Mouse (Mus musculus) T-helper 17 cell (primary cell): ENCODE data around the gene Camkmt.

Experiments
- in situ Hi-C, 2 experiments: fragments of 300-600 bp; cut with MboI, MseI; formaldehyde crosslinking; loops; 1 replicate in 1 of 2; 2 replicates in 1 of 2; pipeline ENCODE4 v1.15.1; 2025; ENCODE audit warnings: high pct_unique_total_duplicates in 2 of 2

Gene Camkmt

DNA sequence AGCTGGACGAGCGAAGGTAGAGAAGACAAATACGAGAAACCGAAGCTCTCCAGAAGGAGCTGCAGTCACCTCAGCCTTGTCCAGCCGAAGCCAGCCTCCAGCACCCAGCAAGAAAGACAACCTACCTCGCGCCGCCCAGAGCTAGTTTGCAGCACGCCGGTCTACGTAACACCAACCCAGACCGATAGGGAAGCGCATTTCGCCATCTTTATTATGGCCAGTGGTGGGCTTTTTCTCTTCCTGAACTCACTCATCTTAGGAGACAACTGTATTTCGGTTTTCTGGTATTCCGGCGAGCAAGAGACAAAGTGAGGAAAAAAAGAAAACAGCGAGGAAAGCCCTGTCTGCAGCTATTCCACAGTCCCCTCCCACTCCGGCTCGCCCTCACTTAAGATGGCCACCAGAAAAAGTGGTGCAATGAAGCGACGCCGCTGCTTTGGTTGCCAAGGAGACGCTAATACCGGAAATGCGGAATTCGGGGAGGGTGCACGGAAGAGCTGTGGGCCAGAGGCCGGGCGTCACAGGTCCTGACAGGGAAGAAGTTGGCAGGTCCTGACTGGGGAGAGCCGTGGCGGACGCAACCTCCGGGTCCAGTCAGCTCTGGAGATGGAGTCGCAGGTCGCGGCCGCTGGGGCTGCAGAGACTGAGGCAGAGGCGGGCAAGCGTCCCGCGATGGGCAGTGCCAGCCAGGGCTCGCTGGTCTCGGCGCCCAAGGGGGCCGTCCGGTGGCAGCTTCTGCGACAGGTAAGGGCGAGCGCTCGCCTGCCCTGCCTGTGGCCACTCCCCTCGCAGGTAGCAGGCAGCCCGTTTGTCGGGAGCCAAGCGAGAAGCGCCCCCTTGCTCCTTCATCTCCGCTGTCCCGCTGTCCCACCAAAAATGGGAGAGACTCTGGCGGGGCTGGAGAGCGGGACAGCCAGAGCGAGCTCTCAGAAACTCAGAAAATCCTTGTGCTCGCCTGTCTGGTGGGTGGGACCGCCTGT is at the start of gene Camkmt, which contains the start of gene Prepl:
Gene Camkmt, plus strand, starts transcription at position 433 of the 980 bp plus-strand sequence.
Gene Prepl, minus strand, starts transcription at position 122 of the 980 bp plus-strand sequence.
- in situ Hi-C loops = loop anchor here in 1 of 2 experiments (10.0 kb wide), 1 partner anchor 236 kb away; no protein-coding TSS in a partner anchor

DNA sequence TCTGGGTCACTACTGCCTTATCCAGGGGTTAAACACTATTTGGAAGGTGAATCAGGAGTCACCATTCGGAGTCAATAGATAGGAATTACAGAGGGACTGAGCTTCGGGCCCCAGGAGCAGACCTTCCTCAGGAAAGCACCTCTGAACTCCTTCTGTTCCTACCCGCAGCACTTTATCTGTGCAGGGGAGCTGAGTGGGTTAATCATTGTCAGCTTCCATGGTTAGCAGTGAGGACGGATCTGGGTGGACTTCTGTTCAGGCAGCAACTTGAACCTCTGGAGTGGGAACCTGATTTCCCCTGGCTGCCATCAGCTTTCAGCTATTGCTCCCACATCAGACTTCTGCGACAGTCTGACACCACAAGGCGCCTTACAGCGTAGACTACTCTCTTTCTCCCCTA is 49.4 kb upstream of the Camkmt start:
- in situ Hi-C loops = no loop called here

DNA sequence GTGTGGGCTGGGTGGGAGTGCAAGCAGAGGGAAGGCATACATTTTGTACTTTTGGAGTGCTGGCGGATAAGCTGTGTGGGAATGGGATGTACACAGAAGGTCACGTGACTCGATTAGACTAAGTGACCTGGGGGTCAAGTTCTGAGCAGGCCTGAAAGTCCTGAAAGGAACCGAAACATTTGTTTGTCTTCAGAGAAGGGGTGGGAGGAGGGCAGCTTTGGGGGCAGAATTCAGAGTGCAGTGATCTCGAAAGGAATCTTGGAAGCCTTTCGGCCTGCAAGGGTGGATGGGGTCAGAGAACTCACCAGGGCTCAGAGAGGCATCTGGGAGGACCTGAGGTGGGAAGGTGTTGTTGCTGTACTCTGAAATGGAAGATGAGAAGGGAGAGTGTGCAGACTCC is 47.9 kb upstream of the Camkmt start:
- in situ Hi-C loops = no loop called here

DNA sequence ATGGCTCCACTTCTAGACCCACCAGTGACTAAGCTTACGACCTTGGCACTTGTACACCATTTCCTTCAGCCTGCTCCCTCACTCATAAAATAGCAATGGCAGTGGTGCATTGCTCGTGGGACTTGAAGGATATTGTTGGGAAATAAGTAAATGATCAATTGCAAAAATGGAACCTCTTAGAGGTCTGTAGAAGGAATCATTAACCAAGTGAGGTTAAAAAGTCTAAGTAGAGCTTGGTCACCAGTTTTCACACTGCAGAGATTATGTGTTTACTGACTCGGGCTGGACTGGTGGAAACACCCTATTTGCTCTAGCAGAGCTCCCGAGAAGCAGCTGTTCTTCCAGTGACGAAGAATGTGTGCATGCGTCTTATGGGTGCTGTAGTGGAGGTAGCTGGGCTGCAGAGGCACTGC is 46.9 kb upstream of the Camkmt start:
- in situ Hi-C loops = no loop called here

DNA sequence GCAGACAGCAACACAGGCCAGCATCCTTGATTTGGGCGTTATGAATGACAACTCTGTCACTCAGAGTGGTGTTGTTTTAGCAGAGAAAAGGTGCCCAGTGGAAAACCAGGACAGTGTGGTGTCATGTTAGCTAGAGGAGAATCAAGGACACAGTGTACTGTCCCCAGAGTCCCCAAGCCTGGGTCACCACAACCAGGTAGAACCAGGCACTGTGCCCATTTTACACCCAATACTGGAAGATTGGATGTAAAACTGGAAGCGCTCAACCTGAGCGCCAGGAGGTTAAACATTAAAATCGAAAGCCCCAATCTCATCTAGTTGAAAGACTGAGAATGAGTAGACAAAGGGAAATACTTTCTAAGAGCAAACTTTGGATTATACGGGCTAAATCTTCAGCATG is 45.9 kb upstream of the Camkmt start:
- in situ Hi-C loops = no loop called here

DNA sequence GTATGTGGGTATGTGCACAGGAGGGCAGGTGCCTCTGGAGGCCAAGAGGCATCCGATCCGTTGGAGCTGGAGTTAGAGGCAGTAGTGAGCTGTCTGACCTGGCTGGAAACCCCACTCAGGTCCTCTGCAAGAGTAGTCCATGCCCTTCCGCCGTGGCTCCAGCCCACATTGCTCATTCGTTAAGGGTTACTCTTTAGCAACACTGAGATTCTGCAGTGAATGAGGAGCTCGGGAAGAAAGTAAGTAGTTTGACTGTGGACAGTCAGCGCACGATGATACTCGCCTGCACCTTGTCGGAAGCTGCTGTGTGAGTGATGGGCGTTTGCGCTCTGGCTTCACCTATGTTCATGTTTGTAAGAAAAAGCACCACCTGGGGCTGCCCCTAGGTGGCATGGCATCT is 45.2 kb upstream of the Camkmt start:
- in situ Hi-C loops = no loop called here

DNA sequence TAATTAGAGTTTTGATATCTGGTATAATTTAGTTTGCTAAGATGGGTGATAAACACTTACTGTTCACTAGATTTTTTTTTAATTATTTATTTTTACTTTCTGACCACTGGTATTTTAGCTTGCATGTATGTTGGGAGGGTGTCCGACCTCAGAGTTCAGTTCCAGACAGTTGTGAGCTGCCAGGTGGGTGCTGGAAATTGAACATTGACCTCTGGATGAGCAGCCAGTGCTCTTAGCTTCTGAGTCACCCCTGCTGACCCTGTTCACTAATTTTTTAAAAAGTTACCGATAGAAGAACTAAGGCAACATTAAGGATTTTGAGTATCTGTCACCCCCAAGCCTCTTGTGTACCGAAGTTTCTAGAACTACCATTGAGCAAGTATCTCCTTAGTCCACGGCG is 42.0 kb upstream of the Camkmt start:
- in situ Hi-C loops = no loop called here

DNA sequence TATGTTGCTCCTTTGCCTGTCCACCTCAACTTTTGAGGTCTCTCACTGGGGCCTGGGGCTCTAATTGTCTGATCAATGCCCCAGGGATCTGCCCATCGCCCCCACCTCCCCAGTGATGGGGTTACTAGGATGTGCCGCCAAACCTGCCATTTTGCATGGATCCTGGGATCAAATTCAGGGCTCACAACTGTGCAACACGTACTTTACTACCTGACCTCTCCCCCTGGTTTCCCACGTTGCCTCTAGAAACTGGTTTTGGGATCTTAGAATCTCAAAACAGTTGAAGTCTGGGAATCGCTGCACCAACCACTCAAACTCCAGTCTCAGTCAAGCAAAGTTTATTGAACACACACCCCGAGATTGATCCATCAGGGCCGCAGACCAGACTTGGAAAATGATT is 32.1 kb upstream of the Camkmt start:
- in situ Hi-C loops = no loop called here

DNA sequence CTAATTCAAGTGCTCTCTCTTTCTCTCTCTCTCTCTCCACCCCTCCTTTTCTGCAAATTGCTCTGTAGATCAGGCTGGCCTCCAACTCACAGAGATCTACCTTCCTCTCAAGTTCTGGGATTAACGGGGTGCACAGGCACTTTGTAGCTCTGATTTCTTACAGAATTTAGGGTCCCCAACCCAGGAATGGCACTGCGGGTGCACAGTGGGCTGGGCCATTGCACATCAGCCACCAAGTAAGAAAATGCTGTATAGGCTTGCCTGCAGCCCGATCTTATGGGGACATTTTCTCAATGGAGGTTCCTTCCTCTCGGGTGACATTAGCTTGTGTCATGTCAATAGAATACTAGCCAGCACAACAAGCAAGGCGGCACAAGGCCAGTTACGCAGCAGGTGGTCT is 31.2 kb upstream of the Camkmt start:
- in situ Hi-C loops = no loop called here

DNA sequence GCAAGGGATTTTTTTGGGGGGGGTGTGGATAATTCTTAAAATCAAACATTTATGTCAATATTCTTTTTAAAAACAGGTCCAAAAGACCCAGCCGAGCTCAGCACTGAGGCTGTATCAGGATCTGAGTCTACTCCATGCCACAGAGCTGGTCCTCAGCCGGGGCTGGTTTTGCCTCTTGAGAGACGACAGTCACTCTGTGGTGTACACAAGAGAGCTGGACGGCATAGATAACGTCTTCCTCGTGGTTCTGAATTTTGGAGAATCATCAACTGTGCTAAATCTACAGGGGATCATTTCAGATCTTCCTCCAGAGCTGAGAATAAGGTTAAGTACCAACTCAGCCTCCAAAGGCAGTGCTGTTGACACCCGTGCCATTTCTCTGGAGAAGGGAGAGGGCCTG is 26.8 kb upstream of the Camkmt start:
- in situ Hi-C loops = no loop called here

DNA sequence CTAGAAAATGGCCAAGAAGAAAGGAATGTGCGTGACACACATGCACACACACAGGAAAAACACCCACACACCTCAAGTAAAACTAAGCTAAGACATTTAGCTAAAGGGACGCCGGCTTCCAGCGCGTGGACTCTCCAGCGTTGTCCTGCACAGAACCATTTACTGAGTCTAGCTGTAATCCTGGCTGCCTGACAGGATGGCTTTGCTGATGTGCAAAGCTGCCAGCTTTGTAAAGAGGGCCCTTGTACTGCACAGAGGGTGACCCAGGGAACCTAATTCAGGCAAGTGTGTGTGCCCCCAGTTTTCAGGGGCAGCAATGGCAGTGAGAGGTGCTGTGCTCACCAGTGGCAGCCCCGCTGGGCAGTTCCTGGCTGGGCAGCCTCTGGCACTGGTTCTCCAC is 23.0 kb upstream of the Camkmt start:
- in situ Hi-C loops = no loop called here

DNA sequence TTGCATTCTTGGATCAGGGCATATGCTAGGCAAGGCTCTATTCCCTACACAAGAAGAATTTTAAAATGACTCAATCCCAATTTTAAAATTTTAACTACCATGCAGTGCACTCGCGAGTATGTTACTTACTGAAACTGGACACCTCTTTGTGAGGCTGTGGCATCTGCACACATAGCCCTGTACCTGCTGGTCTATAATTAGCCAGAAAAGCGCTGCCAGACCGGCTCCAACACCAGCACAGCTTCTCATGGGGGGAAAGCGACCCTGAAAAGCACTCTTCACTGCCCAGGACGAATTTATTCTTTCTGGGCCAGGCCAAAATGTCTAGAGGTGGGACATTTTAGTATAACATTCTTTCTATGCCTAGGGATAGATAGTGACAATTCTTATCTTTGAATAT is 19.7 kb upstream of the Camkmt start:
- in situ Hi-C loops = no loop called here

DNA sequence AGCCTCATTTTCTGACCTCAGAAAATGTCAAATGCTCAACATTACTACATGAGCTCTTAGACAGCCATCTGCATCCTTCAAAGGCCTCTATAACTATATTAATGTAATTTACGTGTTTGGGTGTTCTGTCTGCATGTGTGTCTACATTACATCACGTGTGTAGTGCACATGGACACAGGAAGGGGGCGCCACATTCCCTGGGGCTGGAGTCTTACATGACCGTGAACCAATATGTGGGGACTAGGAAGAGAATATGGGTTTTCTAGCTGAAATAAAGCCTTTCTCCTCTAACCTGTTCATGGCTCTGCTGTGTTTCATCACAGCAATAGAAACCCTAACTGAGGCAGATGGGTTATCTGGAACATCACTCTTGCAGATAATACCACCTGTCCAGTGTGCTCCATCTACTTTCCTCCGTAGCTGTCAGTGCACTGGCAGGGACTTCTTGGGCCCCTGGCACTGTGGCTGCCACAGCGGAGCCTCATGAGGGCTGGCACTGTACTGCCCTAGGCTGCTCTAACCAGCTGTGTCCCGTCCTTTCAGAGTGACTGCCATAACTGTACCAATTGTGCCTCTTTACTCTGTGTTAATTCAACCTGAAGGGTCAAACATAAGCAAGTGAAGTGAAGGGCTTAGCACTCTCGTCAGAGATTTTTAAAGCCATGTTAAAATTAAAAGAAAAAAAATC is 19.1 kb upstream of the Camkmt start:
- in situ Hi-C loops = no loop called here

DNA sequence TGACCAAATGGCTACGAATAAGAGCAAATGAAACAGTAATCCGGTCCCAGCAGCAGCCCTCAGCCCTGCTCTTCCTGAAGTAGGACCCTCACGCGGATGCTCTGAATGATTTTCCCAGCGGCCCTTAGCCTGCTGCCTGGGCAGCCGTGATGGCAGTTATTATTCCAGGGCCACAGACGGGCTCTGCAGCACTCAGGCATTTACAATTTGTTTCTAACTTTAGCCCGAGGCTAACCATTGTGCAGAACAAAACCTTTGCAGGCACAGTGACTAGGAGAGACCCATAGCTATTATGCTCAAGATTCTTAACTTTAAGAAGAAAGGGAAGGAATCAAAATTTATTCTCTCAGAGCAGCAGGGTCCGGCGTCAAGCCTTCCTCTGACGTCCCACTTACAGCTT is 18.0 kb upstream of the Camkmt start:
- in situ Hi-C loops = no loop called here

DNA sequence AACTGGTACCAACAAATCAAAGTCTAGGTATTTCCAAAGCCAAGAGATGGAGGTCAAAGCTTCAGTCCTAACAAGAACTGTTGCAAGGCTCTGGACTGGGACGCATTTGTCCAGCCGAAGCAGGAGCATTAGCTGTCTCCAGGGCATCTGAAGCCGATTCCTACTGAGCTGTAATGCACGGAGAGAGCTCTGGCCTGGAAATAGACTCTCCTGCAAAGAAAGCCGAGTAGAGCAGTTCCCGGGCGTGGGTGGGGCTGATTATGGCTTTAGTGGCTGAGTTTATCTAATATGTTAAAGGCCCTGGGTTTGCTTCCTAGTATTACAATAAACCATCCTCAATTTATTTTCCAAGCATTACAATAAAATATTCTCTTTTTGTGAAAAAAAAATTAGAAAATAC is 17.1 kb upstream of the Camkmt start:
- in situ Hi-C loops = no loop called here

DNA sequence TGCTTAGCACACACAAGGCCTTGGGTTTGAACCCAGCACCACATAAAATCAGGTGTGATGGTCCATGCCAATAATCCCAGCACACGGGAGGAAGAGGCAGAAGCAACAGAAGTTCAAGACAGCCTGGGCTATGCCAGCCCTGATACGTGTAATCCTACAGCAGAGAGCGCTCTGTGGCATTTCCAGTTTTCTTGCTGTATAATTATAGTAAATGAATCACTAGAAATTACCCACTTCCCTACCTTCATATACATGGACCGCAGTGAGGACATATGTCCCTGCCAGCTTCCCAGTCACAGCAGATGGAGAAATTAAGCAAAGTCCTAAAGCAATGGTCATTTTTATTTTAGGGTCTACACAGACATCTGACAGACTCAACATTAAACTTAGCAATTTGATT is 16.3 kb upstream of the Camkmt start:
- in situ Hi-C loops = no loop called here

DNA sequence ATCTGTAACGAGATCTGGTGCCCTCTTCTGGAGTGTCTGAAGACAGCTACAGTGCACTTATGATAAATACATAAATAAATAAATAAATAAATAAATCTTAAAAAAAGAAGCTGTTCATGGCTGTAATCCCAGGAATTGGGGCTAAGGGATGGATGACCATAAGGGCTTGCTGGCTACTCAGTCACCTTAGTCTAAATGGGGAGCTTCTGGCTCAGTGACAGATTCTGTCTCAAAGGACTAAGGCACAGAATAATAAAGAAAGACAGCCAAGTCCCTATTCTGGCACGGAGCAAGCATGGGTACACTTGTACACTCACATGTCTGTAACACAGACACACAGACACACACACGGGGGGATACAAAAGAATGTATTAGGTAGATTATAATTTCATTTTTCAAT is 11.1 kb upstream of the Camkmt start:
- in situ Hi-C loops = no loop called here

DNA sequence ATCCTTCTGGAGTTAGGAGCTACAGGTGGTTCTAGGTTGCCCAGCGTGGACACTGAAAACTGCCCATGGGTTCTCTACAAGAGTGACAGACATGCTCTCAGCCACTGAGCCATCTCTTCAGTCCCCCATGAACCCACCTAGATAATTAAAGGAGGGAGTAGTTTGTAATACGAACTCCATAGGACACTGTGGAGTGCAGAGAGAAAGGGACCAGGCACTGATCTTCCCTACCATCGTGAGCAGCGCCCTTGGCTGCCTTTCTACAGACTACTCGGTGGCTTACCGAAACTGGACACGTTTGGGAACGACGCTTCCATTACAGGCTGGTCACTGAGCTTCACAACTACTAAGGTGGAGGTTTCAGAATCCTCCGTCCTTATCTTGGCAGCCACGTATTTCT is 9.6 kb upstream of the Camkmt start:
- in situ Hi-C loops = no loop called here

DNA sequence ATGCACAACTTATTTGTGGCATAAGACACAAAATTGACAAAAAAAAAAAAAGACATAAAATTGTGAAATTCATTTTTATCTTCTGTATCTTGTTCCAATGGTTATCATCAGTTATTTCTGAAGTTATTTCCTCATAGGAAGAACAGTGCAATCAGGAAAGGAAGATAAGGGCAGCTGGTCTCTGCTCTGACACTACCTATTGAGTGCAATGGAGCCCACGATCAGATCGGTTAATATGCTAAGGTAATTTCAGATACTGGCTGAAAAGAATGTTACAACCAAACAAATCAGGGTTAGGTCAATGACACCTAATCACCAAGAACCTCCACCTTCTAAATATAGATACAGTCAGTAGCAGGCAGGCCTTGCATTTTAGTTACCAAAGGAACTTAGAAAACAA is 5.0 kb upstream of the Camkmt start:
- in situ Hi-C loops = no loop called here

DNA sequence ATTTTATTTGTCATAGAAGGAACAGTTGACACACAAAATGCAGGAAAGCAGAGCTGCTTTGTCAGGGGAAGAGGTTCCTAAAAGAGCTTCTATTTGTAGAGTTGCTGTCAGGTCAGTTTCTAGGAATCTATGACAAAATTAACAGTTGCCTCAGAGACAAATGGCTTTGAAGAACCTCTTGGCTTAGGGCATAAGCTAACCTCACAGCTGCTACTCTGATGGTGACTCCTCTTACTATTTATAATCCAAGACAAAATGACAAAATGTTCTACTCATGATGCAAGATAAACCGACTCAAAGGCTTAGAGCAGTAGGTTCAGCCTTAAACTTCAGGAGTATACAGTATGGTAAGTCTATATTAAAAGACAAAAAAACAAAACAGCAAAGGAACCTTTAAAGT is 3.9 kb upstream of the Camkmt start:
- in situ Hi-C loops = no loop called here

DNA sequence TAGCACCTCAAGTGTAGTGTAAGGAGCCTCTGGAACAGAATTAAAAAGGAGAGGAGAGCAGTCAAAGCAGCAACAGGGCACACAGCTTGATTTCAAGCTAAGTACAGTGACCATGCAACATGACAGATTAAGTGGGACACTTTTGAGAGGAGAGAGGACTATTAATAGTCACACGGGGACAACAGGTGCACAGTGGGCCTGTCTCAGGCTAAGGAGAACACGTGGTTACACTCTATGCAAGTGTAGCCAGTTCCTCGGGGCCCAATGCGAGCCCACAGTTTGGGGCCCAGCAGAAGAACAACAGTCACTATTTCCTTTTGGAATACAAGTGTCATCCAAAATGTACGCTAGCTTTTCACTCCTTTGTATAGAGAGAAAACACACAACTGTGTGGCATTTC is 2.8 kb upstream of the Camkmt start:
- in situ Hi-C loops = no loop called here

DNA sequence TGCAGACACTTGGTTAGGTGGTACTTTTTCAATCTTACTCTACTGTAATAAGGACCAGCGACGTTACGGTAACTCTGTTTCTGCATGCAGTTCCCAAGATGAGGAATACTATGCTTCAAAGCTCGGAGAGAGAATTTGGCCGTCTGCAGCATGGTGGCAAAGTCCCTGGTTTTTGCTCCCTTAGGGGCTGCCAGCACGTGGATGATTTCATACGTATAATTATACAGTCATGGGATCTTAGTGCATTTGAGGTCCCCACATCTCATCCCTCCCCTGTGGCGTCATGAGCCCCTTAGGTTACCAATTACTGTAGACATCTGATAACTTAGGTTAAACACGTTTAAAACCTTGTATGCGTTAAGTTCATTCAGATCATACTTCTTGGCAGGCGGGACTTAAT is 2.0 kb upstream of the Camkmt start:
- in situ Hi-C loops = no loop called here

DNA sequence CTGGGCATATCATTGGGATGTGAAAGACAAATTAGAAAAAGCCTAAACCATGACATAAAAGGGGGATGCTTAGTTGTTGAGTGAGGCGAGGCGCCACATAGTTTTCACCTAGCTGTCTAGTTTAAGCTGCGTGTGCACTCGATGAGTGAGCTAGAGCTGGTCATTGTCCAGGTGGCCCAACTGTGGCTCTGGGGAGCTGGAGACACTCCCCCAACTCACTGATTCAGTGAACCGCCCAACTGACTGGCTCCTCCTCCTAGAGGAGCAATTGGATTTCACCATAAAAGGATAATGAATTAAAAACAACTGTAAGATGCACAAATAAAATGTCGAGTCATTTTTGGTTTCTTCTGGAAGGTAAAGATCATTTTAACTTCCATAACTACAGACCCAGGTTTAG is 1.3 kb upstream of the Camkmt start:
- in situ Hi-C loops = no loop called here
